Mouse (Mus musculus): ENCODE results near the gene Pde4d.
A peak's percentile ranks its signal among the peaks of the same experiment; 100 is the strongest.

The Pde4d gene

DNA sequence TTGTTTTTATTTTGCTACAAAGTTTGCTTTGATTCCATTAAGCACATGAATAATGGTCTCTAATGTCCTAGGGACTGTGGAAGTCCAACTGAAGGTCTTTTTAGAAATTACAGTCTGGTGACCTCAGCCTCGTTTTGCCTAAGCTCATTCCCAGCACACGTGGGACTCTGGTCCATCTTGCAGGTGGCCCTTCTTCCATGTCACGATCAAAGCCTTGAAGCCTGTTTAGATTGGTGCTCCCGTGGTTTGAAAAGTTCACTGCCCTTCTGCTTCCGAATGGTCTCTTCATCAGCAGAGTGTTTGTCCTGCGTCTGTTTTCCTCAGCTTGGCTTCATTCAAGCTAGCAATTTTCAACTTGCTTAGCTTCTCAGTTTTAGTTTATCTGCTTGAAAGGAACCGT is 389.4 kb downstream of the Pde4d start:
- DNase-seq, result no peak

GRCm38 (mm10) chr13:108854090-108854489 is 404.3 kb downstream of the Pde4d start:
- no peak for DNase-seq

- no peak for DNase-seq
Observed at GRCm38 (mm10) chr13:108856776-108857435, 407.2 kb downstream of the Pde4d start.

DNA sequence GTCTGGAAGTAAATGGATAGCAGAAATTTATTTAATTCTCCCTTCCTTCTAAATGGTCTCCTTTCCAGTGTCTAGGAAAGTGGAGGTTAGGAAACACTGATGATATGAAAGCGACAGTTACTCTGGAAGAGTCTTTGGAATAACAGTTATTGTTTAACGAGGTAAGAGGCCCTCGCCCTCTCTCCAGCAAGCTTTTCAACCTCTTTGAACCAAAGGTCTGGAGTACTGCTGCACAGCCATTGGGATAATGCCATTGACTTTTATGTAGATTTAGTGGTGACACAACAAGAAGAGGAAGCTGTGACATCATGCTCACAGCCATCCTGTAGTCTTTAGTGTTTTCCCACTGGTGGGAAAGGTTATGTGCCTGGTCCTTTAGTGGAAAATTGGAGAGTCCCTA is 409.6 kb downstream of the Pde4d start:
- no peak for DNase-seq

GRCm38 (mm10) chr13:108860737-108861136 is 411.0 kb downstream of the Pde4d start:
- DNase-seq, result peak; percentile 43

GRCm38 (mm10) chr13:108861707-108862106 is 412.0 kb downstream of the Pde4d start:
- DNase-seq, result no peak

DNA sequence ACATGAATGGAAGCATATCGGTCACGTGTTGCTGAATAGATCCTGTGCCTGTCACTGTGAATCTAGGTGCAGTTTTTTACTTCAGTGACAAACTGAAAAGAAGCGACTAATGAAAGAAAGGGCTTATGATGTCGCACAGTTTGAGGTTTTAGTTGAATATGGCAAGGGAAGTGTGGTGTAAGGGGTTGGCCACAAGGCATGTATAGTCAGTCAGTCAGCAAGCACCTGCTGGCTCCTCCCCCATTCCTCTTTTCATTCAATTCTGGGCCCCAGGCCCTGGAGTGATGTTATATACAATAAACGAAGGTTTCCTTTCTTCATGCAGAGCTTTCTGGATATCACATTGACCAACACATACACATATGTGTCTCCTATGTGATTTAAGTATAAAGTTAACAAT is 412.4 kb downstream of the Pde4d start:
- DNase-seq, result no peak

- no peak for DNase-seq
Observed at GRCm38 (mm10) chr13:108900160-108900559, 450.4 kb downstream of the Pde4d start.

GRCm38 (mm10) chr13:108905121-108905520 is 455.4 kb downstream of the Pde4d start:
- no peak for DNase-seq

DNA sequence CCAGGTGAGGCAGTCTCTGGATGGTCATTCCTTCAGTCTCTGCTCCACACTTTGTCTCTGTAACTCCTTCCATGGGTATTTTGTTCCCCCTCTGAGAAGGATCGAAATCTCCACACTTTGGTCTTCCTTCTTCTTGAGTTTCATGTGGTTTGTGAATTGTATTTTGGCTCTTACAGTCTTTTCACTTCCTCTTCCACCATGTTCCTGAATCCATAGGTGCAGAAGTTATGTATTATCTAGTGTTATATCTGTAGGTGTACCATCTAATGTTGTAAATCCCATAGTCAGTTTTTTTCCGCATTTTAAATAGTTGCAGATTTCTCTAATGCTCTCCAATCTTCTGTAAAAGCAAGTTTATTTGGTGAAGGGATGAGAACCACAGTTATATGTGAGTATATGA is 459.4 kb downstream of the Pde4d start:
- DNase-seq, result no peak

DNA sequence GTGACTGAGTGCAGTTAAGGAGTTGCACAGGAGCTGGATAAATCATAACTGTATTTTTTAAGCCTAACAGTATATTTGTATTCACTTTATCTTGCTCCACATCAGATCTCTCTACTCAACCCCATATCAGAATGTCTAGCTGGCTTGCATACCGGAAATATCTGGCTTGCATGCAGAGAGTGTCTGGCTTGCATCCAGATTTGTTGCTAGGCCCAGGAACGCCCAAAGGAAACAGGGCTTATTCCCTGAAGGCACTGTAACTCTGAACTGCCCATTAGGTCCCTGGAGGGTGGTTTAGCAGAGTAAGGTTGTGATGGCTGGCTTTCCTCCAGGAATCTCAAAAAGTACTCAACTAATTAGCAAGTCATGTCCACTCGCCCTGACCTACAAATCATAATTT is 464.9 kb downstream of the Pde4d start:
- DNase-seq, result no peak

DNA sequence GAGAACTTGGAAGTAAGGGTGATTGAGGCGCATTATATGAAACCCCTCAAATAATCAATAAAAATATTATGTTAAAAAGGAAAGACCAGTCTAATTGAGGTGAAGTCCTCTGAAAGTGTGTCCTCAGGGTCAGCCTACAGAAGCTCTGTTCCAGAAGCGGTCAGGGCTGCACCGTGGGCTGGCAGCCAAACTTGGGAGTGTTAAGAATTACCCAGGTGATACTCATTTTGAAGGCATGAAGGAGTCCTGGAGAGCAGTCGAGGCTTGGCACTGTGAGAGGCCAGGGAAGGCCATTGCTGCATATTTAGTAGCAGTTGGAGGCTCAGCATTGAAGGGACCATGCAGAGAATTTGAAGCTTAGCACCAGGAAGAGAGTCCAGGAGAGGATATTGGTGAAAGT is 471.4 kb downstream of the Pde4d start:
- DNase-seq, result no peak

- no peak for DNase-seq
Observed at GRCm38 (mm10) chr13:108934854-108935253, 485.1 kb downstream of the Pde4d start.

DNA sequence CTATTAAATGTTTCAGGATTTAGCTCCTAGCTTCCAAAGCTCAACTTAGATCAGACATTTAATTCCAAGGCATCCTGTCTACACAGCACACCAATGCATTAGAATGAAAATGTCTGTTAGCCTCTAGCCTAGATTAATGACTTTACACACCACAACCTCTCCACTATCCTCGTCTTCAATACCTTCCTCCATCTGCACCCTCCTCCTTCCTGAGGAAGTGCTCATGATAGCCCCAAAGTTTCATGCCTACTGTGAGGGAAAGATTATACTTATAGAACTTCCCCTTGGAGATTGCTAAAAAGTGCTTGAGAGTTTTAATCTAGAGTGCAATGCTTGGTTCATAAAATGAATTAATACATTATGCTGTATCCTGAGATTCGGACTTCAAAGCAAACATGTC is 487.5 kb downstream of the Pde4d start:
- no peak for DNase-seq

GRCm38 (mm10) chr13:108952911-108953310 is 503.2 kb downstream of the Pde4d start:
- no peak for DNase-seq

GRCm38 (mm10) chr13:108956059-108956458 is 506.3 kb downstream of the Pde4d start:
- no peak for DNase-seq

GRCm38 (mm10) chr13:108964056-108964455 is 514.3 kb downstream of the Pde4d start:
- DNase-seq, result no peak

DNA sequence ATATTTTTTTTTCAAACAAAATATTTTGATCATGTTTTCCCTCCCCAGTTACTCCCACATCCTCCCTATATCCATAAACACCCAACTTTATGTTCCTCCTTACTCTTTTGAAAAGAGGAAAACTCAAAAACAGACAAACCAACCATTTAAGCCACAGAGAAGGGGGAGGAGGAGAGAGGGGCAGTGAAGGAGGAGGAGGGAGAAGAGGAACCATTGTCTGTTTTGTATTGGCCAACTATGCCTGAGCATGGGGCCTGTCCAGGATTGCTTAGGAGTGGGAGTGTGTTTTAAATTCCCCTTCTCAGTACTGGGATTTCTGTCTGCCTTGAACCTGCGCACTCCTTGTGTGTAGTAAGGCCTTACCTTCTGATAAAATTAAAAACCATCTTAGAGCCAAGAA is 531.4 kb downstream of the Pde4d start:
- DNase-seq, result no peak

- no peak for DNase-seq
Observed at GRCm38 (mm10) chr13:108998739-108999138, 549.0 kb downstream of the Pde4d start.

DNA sequence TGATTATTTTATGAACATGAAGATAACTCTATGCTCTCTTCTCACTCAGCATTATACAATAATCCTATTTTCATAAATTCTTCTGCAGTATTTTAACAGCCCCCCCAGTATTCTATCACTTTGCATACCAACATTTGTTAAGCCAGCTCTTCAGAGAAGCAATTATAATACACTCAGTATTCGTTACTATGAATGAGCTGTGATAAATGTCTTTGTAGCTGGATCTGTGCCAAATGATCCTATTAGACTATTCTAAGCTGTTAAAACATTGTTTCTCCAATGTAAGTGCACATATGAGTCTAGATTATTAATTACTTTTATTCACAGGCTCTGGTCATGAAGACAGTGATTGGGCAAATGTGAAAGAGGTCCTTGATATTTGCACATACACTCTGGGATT is 575.0 kb downstream of the Pde4d start:
- no peak for DNase-seq

GRCm38 (mm10) chr13:109047126-109047525 is 597.4 kb downstream of the Pde4d start:
- DNase-seq, result peak; percentile 86

DNA sequence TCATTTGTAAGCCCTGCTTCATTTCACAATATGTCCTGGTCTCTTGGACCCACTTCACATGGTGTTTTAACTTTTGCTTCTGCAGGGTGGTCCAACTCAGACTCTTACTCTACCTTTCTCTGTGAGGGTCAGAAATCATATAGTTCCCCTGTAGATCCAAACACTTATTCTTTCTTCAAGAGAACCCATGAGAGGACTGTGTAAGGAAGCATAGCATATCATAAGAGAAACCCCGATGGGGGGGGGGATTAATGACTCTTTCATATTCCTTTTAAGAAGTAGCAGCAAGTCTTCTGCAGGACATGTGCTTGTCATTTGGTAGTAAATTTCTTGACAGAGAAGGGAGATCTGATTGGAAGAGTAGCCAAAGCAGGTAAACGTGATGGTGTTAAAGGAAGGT is 603.1 kb downstream of the Pde4d start:
- no peak for DNase-seq

DNA sequence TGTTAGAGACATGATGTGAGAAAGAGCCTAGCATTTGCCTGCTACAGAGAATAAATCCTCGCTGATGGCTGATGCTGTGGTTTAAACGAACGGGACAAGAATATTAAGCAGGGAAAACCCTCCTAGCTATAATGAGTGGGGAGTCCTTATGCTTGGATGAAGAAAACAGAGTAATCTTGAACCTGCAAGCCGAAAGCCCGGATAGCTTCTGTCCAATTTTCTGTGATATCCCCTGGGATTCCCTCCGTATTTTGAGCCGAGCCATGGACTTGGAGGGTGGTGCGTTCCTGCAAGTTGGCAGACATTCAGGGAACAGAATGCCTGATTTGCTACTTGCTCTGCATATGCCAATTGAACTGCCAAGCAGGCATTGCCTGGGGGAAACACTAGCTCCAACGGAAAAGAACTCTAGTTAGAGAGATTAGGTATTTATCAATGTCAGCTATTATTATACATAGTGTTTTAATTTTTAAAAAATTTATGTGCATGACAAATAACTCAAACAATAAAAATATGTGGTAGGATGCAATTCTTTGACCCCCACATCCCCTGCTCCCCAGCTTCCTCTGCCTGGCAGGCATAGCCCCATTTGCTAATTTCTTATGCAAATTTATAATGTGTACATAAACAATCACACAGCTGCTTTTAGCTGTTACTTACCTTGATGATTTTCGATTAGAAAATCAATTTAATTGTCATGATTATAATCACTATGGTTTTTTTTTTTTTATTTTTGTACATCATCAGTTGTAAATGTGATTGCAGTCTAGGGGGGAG is 603.7 kb downstream of the Pde4d start:
- peak; percentile 67 for DNase-seq

DNA sequence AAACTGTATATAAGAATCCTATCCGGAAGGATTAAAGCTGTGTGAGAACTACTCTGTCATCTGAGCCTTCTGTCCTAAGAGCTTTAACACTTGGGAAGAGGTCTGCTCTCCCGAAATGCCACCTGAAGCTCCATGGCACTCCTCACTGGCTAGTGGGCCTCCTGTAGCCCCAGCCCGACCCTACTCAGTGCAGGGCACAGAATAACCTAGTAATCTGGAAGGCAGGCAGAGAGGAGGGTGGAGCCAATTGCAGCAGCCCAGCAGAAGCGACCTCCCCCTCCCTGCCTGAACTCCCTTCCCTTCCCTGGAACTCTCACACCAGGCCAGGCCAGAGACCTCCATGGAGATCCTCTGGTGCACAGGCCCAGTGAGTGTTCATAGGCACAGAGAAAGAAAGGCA is 608.3 kb downstream of the Pde4d start:
- DNase-seq, result no peak
